Mouse (Mus musculus) naive thymus-derived CD4-positive, alpha-beta T cell, adult 2 months (primary cell): ENCODE data around the gene Msh3.
"Not testable (repeated sequence)": the region's sequence is repeated elsewhere in the genome, so short reads cannot be mapped to it uniquely, and the experiment has no call there.

Experiments used
- DNase-seq: peaks from one replicate; pipeline ENCODE4 v3.0.0-alpha.2; 2011; ENCODE audit warnings: low read depth

Gene Msh3

GRCm38 (mm10) chr13:92247576-92247975 lies 107.2 kb downstream of the Msh3 start:
- no peak for DNase-seq

DNA sequence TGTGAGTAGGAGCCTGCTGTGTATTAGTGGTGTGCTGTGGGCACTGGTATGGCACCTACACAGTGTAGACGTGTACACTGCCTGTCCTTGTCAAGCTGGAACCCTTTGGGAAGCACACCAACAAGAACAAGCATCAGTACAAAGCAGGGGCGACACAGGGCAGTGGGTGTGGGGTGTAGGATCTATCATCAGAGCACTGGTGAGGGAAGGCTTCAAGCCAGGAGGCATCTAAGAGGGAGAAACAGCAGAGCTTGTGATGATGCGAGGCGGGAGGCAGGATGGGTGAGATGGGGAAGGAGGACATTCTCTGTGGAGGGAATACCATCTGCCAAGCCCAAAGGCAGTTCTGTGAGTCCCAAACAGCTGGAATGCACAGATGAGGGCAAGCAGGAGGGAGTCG lies 107.8 kb downstream of the Msh3 start:
- DNase-seq, result no peak

GRCm38 (mm10) chr13:92244731-92245130 lies 110.1 kb downstream of the Msh3 start:
- peak; percentile 32 for DNase-seq

DNA sequence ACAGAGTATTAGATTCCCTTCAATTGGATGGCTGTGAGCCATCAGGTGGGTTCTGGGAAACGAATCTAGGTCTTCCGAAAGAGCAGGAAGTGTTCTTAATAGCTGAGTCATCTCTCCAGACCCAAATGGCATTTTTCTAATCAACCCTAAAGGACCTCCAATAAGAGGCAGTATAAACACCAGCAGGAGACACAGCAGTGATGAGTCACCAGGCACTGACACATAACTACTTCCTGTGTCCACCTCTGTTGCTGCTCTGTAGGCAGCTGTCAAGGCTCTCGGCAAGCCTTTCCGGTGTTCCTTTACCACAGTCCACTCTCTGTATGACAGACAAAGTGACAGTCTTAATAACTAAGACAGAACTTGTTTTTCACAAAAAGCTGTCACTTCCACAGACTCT lies 113.4 kb downstream of the Msh3 start:
- no peak for DNase-seq

DNA sequence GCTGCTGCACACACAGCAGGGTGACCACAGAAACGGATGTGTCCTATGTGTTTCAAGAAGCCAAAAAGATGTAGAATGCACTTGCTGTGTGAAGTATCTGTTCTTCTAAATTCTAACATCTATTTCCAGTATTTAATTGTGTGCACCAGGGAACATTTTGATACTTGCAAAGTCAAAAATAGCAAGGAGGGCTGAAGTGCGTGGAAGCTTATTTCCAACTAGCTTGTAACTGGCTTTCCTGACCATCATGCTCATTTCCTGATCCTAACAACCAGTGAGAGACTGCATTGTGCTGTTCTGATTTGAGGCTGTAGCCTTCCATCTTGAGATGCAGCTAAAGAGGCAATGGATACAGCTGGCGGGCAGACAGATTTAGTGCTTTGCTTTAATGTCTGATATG lies 116.9 kb downstream of the Msh3 start:
- DNase-seq, result no peak

DNA sequence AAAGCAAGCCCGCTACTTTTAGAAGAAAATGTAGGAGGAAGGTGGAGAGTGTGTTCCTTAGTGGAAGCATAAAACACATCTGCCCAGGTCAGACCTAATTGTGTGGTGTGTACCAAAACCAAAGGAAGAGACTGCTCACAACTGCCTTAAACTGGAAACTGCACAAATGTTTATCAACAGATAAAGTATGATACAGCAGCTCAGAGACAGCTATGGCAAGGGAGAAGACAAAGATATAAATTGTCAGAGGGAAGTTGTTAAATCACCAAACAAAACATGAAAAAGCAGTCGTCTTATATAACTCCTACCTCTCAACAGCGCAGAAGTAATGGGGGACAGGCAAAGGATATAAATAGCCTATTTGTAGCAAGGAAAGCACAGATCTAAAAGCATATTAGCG lies 117.8 kb downstream of the Msh3 start:
- no peak for DNase-seq

DNA sequence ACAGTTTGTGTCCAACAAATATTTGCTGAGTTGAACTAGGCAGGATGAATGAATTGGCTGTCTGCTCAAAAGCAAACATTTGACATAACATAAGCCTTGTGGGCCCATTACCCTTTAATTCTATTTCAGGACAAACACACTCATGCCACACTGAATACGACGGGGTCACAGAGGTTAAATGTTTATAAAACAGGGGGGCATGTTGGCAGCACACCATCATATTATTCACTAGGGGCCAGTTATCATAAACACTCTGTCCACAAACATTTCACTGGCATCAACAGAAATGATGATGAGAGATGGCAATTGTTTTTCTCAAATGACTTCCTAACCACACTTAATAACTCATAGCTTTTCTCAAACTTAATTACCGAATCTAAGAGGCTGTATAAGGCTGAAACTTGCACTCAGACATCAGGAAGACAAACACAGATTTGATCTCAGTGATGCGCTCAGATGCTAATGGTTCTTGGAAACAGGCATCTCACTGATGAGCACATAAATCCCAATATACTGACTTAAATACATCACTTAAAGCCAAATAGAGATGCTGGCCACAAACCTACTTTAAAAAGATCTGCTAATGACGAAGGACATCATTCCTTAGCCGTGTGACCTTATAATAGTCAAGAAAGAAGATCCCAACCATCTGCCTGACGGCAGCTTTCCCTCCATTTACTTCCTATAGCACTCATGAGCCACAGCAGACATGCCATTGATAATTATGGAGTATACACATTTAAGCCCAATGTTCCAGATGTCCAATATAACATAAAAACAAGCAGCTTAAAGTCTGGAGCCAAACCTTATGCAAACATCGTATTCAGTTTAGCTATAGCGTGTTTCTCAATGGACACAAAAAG lies 122.5 kb downstream of the Msh3 start:
- DNase-seq, result no peak

DNA sequence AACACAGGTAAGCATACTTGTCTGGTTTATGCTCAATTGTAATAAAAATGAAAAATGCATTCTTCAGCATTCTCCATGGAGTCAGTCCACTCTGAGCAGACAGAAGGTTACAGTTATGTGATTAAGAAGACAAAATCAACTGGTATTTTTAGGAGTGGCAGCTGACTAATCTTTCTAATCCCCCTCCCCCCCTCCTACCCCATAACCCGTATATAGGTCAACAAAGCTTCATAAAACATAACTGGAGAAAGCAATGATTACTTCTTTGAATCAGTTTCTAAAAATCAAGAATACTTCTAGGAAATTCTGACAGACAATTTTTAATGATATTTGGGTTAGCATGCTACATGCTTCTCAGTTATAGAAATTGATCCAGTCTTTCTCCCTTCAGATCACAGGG lies 126.8 kb downstream of the Msh3 start:
- no peak for DNase-seq

GRCm38 (mm10) chr13:92223567-92223966 lies 131.2 kb downstream of the Msh3 start:
- DNase-seq, result no peak

GRCm38 (mm10) chr13:92222763-92223162 lies 132.0 kb downstream of the Msh3 start:
- DNase-seq, result no peak

DNA sequence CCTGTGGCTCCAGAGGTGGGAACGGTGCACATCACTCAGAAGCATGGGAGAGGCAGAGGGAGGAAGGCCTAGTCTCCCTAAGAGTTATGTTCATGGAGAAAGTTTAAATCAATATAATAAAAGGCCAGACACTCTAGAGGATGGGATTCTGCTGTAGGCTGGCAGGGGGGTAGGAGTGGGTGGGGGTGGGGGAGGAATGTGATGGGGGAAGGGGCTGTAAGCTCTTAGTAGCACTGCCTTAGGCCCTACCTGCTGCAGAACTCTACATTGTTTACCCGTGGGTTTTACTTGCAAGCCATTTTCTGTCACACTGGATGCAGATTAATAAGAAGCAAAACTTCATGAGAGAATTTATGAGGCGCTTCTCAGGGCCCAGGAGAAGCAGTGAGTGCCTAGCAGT lies 135.0 kb downstream of the Msh3 start:
- no peak for DNase-seq

- no peak for DNase-seq
These were observed 137.6 kb downstream of the Msh3 start for GRCm38 (mm10) chr13:92217216-92217615.

- DNase-seq, result no peak
These were observed 157.9 kb downstream of the Msh3 start for GRCm38 (mm10) chr13:92196860-92197259.

DNA sequence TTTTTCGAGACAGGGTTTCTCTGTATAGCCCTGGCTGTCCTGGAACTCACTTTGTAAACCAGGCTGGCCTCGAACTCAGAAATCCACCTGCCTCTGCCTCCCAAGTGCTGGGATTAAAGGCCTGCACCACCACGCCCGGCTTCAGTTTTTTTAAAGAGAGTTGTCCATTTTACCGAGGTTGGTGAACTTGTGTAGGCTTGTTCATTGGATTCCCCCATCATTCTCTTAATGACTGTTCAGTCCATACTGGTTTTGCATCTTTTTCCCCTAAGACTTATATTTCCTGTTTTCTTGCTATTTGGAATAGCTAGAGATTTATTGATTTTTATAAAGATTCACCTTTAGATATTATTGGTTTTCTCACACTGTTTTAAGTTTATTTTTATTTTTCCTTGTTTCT lies 161.0 kb downstream of the Msh3 start:
- DNase-seq, result not testable (repeated sequence)

GRCm38 (mm10) chr13:92172686-92173085 lies 182.1 kb downstream of the Msh3 start:
- DNase-seq, result not testable (repeated sequence)
